Mouse (Mus musculus) ES-E14 (cell line): ENCODE data around the gene Ing3.

Experiments used
- CHD2 ChIP-seq: IDR thresholded peaks from 2 replicates; pipeline ENCODE4 v1.6.1; 2014; ENCODE audit warnings: mild to moderate bottlenecking, low read depth, low read length, inconsistent platforms
- HCFC1 ChIP-seq: IDR thresholded peaks from 2 replicates; pipeline ENCODE4 v1.6.1; 2012; ENCODE audit warnings: low read length, inconsistent platforms, borderline replicate concordance; ENCODE audit not compliant: insufficient read depth
- MAFK ChIP-seq: IDR thresholded peaks from 2 replicates; pipeline ENCODE4 v1.6.1; 2014; ENCODE audit warnings: mild to moderate bottlenecking, low read depth, low read length, inconsistent platforms; ENCODE audit not compliant: insufficient read depth
- ZC3H11A ChIP-seq: IDR thresholded peaks from 2 replicates; pipeline ENCODE4 v1.6.1; 2012; ENCODE audit warnings: low read depth, mild to moderate bottlenecking, inconsistent platforms, low read length, borderline replicate concordance
- ZNF384 ChIP-seq: IDR thresholded peaks from 2 replicates; pipeline ENCODE4 v1.6.1; 2012; ENCODE audit warnings: low read depth, low read length, inconsistent platforms

DNA sequence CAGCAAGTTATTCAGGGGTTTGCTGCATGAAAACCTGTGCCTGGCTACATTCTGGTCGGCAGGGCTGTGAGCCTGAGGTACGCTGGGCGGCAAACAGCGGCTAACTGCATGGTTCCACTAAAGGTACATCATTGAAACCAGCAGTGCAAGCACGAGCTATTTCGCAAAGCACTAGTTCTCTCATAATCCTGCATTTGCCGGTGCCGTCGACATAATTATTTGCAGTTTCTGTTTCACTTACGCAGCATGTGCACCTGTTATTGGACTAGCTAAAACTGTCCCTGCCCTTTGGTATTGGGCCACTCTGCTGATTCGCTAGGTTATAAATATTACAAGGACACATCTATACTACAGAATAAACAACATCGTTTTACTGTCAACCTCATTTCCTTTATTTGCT is 60.9 kb downstream of the Ing3 start:
- TF ChIP-seq HCFC1, result no peak
- no peak for TF ChIP-seq ZC3H11A
- no peak for TF ChIP-seq MAFK
- TF ChIP-seq CHD2, result no peak
- no peak for TF ChIP-seq ZNF384
